Mouse (Mus musculus) ES-E14 (cell line): Measurements from ENCODE around the gene P3h2.

Source experiments
- CHD2 ChIP-seq: IDR thresholded peaks from 2 replicates; pipeline ENCODE4 v1.6.1; 2014; ENCODE audit warnings: mild to moderate bottlenecking, low read depth, low read length, inconsistent platforms
- HCFC1 ChIP-seq: IDR thresholded peaks from 2 replicates; pipeline ENCODE4 v1.6.1; 2012; ENCODE audit warnings: low read length, inconsistent platforms, borderline replicate concordance; ENCODE audit not compliant: insufficient read depth
- MAFK ChIP-seq: IDR thresholded peaks from 2 replicates; pipeline ENCODE4 v1.6.1; 2014; ENCODE audit warnings: mild to moderate bottlenecking, low read depth, low read length, inconsistent platforms; ENCODE audit not compliant: insufficient read depth
- ZC3H11A ChIP-seq: IDR thresholded peaks from 2 replicates; pipeline ENCODE4 v1.6.1; 2012; ENCODE audit warnings: low read depth, mild to moderate bottlenecking, inconsistent platforms, low read length, borderline replicate concordance
- ZNF384 ChIP-seq: IDR thresholded peaks from 2 replicates; pipeline ENCODE4 v1.6.1; 2012; ENCODE audit warnings: low read depth, low read length, inconsistent platforms

DNA sequence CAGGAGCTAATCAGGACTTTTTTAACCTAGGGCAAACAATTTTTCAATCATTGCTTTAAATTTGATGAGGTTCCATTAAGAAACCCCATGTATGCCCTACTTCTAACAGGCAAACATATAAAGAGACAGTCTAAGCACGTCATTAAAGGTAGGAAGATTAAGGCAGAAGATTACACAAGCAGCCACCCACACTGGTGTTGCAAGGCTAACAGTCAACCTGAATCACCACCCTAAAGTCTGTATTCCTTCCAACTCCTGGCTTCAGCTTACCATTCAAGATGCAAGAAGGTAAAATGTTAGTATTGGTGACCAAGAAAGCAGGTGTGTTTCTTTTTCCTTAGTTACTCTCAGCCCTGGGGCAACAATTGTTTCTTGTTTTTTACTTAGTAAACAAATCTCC is 193.4 kb downstream of the P3h2 start:
- TF ChIP-seq ZC3H11A (no peak), ZNF384 (no peak), HCFC1 (no peak), CHD2 (no peak), MAFK (no peak)
